Mouse (Mus musculus) layer of hippocampus, postnatal 36 days (tissue): ENCODE results near the gene Cldn4. TPM values are rescaled to one million over a fixed set of nuclear protein-coding genes. Genes with fewer than 3 reads are reported as not detected.
"Not testable (repeated sequence)": the region's sequence is repeated elsewhere in the genome, so short reads cannot be mapped to it uniquely, and the experiment has no call there.

Experiments used
- DNase-seq, 2 experiments: peaks; one replicate each; pipeline ENCODE4 v3.0.0; 2022
- total RNA-seq, 2 experiments: library from RNA; stranded (reverse); gene quantifications; 2 replicates each; pipeline ENCODE4 v1.2.3; 2021

The Cldn4 gene
- total RNA-seq: not detected

GRCm38 (mm10) chr5:134946857-134947255 is at the start of gene Cldn4:
TSS of gene Cldn4 (minus strand) at chr5:134946934.
- DNase-seq: no peak

- DNase-seq: no peak
Measured at GRCm38 (mm10) chr5:134992566-134992965, 45.8 kb upstream of the Cldn4 start.

GRCm38 (mm10) chr5:134989741-134990140 is 43.0 kb upstream of the Cldn4 start:
- no peak for DNase-seq

- DNase-seq: no peak
Measured at GRCm38 (mm10) chr5:134989166-134989565, 42.4 kb upstream of the Cldn4 start.

- DNase-seq: no peak
Measured at GRCm38 (mm10) chr5:134986298-134987268, 39.8 kb upstream of the Cldn4 start.

GRCm38 (mm10) chr5:134985633-134986297 is 39.0 kb upstream of the Cldn4 start, which contains the start of gene Cldn3:
TSS of gene Cldn3 (plus strand) at chr5:134986214.
- no peak for DNase-seq

- no peak for DNase-seq
Measured at GRCm38 (mm10) chr5:134983771-134984170, 37.0 kb upstream of the Cldn4 start.

GRCm38 (mm10) chr5:134983111-134983510 is 36.4 kb upstream of the Cldn4 start:
- no peak for DNase-seq

GRCm38 (mm10) chr5:134981149-134981548 is 34.4 kb upstream of the Cldn4 start:
- DNase-seq: no peak

- DNase-seq: no peak
Measured at GRCm38 (mm10) chr5:134977837-134978236, 31.1 kb upstream of the Cldn4 start.

GRCm38 (mm10) chr5:134976577-134977250 is 30.0 kb upstream of the Cldn4 start:
- DNase-seq: no peak

- DNase-seq: no peak
Measured at GRCm38 (mm10) chr5:134976164-134976563, 29.4 kb upstream of the Cldn4 start.

- no peak for DNase-seq
Measured at GRCm38 (mm10) chr5:134974921-134975320, 28.2 kb upstream of the Cldn4 start.

- DNase-seq: no peak
Measured at GRCm38 (mm10) chr5:134974294-134974693, 27.6 kb upstream of the Cldn4 start.

GRCm38 (mm10) chr5:134973526-134973925 is 26.8 kb upstream of the Cldn4 start:
- no peak for DNase-seq

- DNase-seq: no peak
Measured at GRCm38 (mm10) chr5:134973081-134973480, 26.3 kb upstream of the Cldn4 start.

- no peak for DNase-seq
Measured at GRCm38 (mm10) chr5:134970671-134971070, 23.9 kb upstream of the Cldn4 start.

- DNase-seq: no peak
Measured at GRCm38 (mm10) chr5:134967164-134967944, 20.6 kb upstream of the Cldn4 start.

GRCm38 (mm10) chr5:134965852-134966821 is 19.4 kb upstream of the Cldn4 start:
- DNase-seq: peak in 1 of 2 experiments; percentile 20

GRCm38 (mm10) chr5:134965473-134965851 is 18.7 kb upstream of the Cldn4 start:
- peak; percentile 26 to 57 for DNase-seq

GRCm38 (mm10) chr5:134964655-134965054 is 17.9 kb upstream of the Cldn4 start:
- DNase-seq: not testable (repeated sequence)
